Mouse (Mus musculus): ENCODE results near the gene Ropn1. TPM values are rescaled to one million over a fixed set of nuclear protein-coding genes. Genes with fewer than 3 reads are reported as not detected.

The Ropn1 gene
- polyA plus RNA-seq, 1 experiment: not detected

DNA sequence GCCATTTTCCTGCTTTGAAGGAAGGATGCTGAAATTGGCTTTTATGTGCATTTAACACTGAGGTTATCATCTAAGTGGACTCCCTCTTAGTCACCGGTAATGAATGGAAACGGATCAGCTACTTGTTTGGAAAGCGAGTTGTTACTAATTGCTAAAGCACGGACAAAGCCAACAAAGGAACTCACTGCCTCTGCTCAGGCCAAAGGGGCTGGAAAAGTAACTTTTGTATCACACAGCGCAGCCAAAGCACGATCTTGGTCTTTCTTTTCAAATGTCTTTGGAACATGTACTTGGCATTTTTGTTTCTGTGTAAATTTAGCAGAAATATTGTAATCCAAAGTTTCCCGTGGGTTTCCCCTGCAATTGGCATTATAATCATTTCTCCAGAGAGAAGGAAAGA, 22.2 kb downstream of the Ropn1 start:
- H3K36me3 ChIP-seq (ENCODE audit: control insufficient read depth, insufficient read depth): no peaks in the 10 kb centered on the region
- H3K79me2 ChIP-seq (ENCODE audit: control insufficient read depth, insufficient read depth): no peaks in the 10 kb centered on the region
- H3K27me3 ChIP-seq (ENCODE audit: control insufficient read depth, insufficient read depth, insufficient read length): no peaks in the 10 kb centered on the region
- no peak overlapping the region for H3K4me3 ChIP-seq (ENCODE audit: insufficient read depth, poor library complexity, severe bottlenecking)
- TF ChIP-seq MAX (IDR thresholded peaks at IDR 0.05): no peak
- no peak for TF ChIP-seq CTCF (IDR thresholded peaks at IDR 0.05; ENCODE audit: control insufficient read depth, insufficient read depth, insufficient read length)
- no peak for TF ChIP-seq FOSL1 (IDR thresholded peaks at IDR 0.05; ENCODE audit: insufficient read depth, low read length, poor library complexity, severe bottlenecking)
- no peak for TF ChIP-seq MYOG (IDR thresholded peaks at IDR 0.05; ENCODE audit: control insufficient read depth, extremely low read depth, insufficient read length)
- no peak for TF ChIP-seq MYOD1 (IDR thresholded peaks at IDR 0.05; ENCODE audit: control insufficient read depth, insufficient read length, low read depth)
- TF ChIP-seq USF1 (IDR thresholded peaks at IDR 0.05; ENCODE audit: low read depth): no peak
- TF ChIP-seq CEBPB (IDR thresholded peaks at IDR 0.05; ENCODE audit: low read depth): no peak
- no peaks in the 10 kb centered on the region for H3K79me3 ChIP-seq (ENCODE audit: low read depth)
- H3ac ChIP-seq (ENCODE audit: control insufficient read depth, insufficient read length, low read depth): no peak overlapping the region

GRCm38 (mm10) chr16:34672822-34673221, 23.1 kb downstream of the Ropn1 start:
- Histone ChIP-seq H3K79me3 (ENCODE audit: low read depth) (no peaks in the 10 kb centered on the region), H3ac (ENCODE audit: control insufficient read depth, insufficient read length, low read depth) (no peak overlapping the region), H3K27me3 (ENCODE audit: control insufficient read depth, insufficient read depth, insufficient read length) (no peaks in the 10 kb centered on the region), H3K36me3 (ENCODE audit: control insufficient read depth, insufficient read depth) (no peaks in the 10 kb centered on the region), H3K4me3 (ENCODE audit: insufficient read depth, poor library complexity, severe bottlenecking) (no peak overlapping the region), H3K79me2 (ENCODE audit: control insufficient read depth, insufficient read depth) (no peaks in the 10 kb centered on the region)
- TF ChIP-seq FOSL1 (IDR thresholded peaks at IDR 0.05; ENCODE audit: insufficient read depth, low read length, poor library complexity, severe bottlenecking) (no peak), CTCF (IDR thresholded peaks at IDR 0.05; ENCODE audit: control insufficient read depth, insufficient read depth, insufficient read length) (no peak), MYOD1 (IDR thresholded peaks at IDR 0.05; ENCODE audit: control insufficient read depth, insufficient read length, low read depth) (no peak), MYOG (IDR thresholded peaks at IDR 0.05; ENCODE audit: control insufficient read depth, extremely low read depth, insufficient read length) (no peak), USF1 (IDR thresholded peaks at IDR 0.05; ENCODE audit: low read depth) (no peak), CEBPB (IDR thresholded peaks at IDR 0.05; ENCODE audit: low read depth) (no peak), MAX (IDR thresholded peaks at IDR 0.05) (no peak)

DNA sequence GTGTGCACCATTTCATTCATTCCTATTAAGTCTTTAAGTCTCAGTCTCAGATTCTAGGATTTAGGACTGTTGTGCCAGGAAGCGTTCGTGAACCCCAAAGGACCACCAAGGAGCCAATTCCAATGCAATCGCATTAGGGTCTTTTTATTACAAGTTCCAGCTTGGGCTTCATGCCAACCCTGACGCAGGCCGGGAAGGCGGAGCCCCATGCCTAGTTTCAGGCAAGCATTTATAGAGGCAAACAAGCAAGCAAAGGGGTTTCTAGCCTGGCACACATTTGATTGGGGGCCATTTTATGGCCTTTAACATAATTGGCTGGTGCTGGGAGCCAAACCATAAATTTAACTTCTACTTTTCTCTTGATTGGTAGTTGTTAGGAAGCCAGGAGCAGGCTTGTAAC, 24.6 kb downstream of the Ropn1 start:
- Histone ChIP-seq H3ac (ENCODE audit: control insufficient read depth, insufficient read length, low read depth) (no peak overlapping the region), H3K79me3 (ENCODE audit: low read depth) (no peaks in the 10 kb centered on the region), H3K79me2 (ENCODE audit: control insufficient read depth, insufficient read depth) (no peaks in the 10 kb centered on the region), H3K27me3 (ENCODE audit: control insufficient read depth, insufficient read depth, insufficient read length) (no peaks in the 10 kb centered on the region), H3K36me3 (ENCODE audit: control insufficient read depth, insufficient read depth) (no peaks in the 10 kb centered on the region), H3K4me3 (ENCODE audit: insufficient read depth, poor library complexity, severe bottlenecking) (no peak overlapping the region)
- no peak for TF ChIP-seq FOSL1 (IDR thresholded peaks at IDR 0.05; ENCODE audit: insufficient read depth, low read length, poor library complexity, severe bottlenecking)
- no peak for TF ChIP-seq CEBPB (IDR thresholded peaks at IDR 0.05; ENCODE audit: low read depth)
- no peak for TF ChIP-seq CTCF (IDR thresholded peaks at IDR 0.05; ENCODE audit: control insufficient read depth, insufficient read depth, insufficient read length)
- no peak for TF ChIP-seq MAX (IDR thresholded peaks at IDR 0.05)

DNA sequence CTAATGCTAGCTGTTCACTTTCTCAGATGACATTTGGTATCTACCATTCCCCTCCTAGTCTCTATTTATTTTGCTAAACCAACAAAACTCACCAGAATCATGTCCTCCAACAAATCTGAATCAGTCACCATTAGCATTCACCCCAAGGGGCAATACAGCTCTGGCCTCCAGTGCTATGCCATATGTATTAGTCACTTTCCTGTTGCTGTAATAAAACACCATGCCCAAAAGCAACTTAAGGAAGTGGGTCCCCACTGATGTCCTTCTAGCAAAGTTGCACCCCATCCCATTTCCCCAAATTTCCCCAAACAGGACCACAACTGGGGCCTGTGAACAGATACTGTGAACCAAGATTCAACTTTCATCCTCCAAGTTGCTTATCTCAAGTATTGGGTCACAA, 32.1 kb downstream of the Ropn1 start:
- peaks cover 4% of the 10 kb centered on the region for H3K27me3 ChIP-seq (ENCODE audit: control insufficient read depth, insufficient read depth, insufficient read length)
- TF ChIP-seq MAX (IDR thresholded peaks at IDR 0.05) (no peak), MYOG (IDR thresholded peaks at IDR 0.05; ENCODE audit: control insufficient read depth, extremely low read depth, insufficient read length) (no peak), FOSL1 (IDR thresholded peaks at IDR 0.05; ENCODE audit: insufficient read depth, low read length, poor library complexity, severe bottlenecking) (no peak), CEBPB (IDR thresholded peaks at IDR 0.05; ENCODE audit: low read depth) (no peak), MYOD1 (IDR thresholded peaks at IDR 0.05; ENCODE audit: control insufficient read depth, insufficient read length, low read depth) (no peak), USF1 (IDR thresholded peaks at IDR 0.05; ENCODE audit: low read depth) (no peak), CTCF (IDR thresholded peaks at IDR 0.05; ENCODE audit: control insufficient read depth, insufficient read depth, insufficient read length) (no peak)
- H3K4me3 ChIP-seq (ENCODE audit: insufficient read depth, poor library complexity, severe bottlenecking): no peak overlapping the region
- no peaks in the 10 kb centered on the region for H3K36me3 ChIP-seq (ENCODE audit: control insufficient read depth, insufficient read depth)
- no peaks in the 10 kb centered on the region for H3K79me3 ChIP-seq (ENCODE audit: low read depth)
- no peak overlapping the region for H3ac ChIP-seq (ENCODE audit: control insufficient read depth, insufficient read length, low read depth)
- H3K79me2 ChIP-seq (ENCODE audit: control insufficient read depth, insufficient read depth): no peaks in the 10 kb centered on the region

DNA sequence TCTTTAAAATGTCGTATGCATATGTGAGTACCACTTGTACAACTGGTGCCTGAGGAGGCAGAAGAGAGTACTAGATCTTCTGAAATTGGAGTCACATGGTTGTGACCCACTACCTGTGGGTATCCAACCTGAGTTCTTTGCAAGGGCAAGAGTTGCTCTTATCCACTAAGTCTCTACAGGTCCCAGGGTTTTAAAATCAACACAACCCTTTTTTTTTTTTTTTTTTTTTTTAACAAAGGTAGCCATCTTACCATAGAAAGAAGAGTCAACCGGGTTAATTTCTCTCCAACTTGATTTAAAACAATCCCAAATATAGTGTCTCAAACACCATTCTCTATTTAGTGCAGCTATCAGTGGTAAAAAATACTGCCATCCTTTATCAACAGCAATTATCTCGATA, 40.2 kb downstream of the Ropn1 start:
- peaks cover 4% of the 10 kb centered on the region for H3K27me3 ChIP-seq (ENCODE audit: control insufficient read depth, insufficient read depth, insufficient read length)
- H3K36me3 ChIP-seq (ENCODE audit: control insufficient read depth, insufficient read depth): no peaks in the 10 kb centered on the region
- H3K79me3 ChIP-seq (ENCODE audit: low read depth): peaks cover 2% of the 10 kb centered on the region
- peaks cover 24% of the 10 kb centered on the region for H3K79me2 ChIP-seq (ENCODE audit: control insufficient read depth, insufficient read depth)
- no peak overlapping the region for H3K4me3 ChIP-seq (ENCODE audit: insufficient read depth, poor library complexity, severe bottlenecking)
- no peak for TF ChIP-seq MYOD1 (IDR thresholded peaks at IDR 0.05; ENCODE audit: control insufficient read depth, insufficient read length, low read depth)
- TF ChIP-seq MAX (IDR thresholded peaks at IDR 0.05): no peak
- no peak for TF ChIP-seq CEBPB (IDR thresholded peaks at IDR 0.05; ENCODE audit: low read depth)
- no peak for TF ChIP-seq MYOG (IDR thresholded peaks at IDR 0.05; ENCODE audit: control insufficient read depth, extremely low read depth, insufficient read length)
- no peak for TF ChIP-seq USF1 (IDR thresholded peaks at IDR 0.05; ENCODE audit: low read depth)
- TF ChIP-seq FOSL1 (IDR thresholded peaks at IDR 0.05; ENCODE audit: insufficient read depth, low read length, poor library complexity, severe bottlenecking): no peak
- TF ChIP-seq CTCF (IDR thresholded peaks at IDR 0.05; ENCODE audit: control insufficient read depth, insufficient read depth, insufficient read length): no peak
- H3ac ChIP-seq (ENCODE audit: control insufficient read depth, insufficient read length, low read depth): no peak overlapping the region

All from C2C12 (cell line).